Comparison of ENCODE assay signal across 8 mouse cellular contexts in genomic region chrX:8192126-8192639, GRCm38 (mm10). TPM values are rescaled to one million over a fixed set of nuclear protein-coding genes. Genes with fewer than 3 reads are reported as not detected.
DNase-seq lines count a peak whose midpoint lies in the region; ATAC-seq and TF ChIP-seq lines count a peak whose summit lies in the region.

No protein-coding gene starts in this region.

- intact Hi-C loops in left cerebral cortex, postnatal 36 days (cut with DNase I) = loop anchor here (2.0 kb wide), 1 partner anchor 15 kb away; the partner anchor contains the start of gene Porcn

- H3K4me3 ChIP-seq in testis, adult 2 months (ENCODE audit: control insufficient read depth, low read depth, low read length) = peak overlapping the region; percentile 90
- H3K4me3 ChIP-seq in intestine, embryonic 16.5 days (ENCODE audit: low read length) = peak overlapping the region; percentile 63
- peak overlapping the region; percentile 48 for H3K4me3 ChIP-seq in myocyte

- WGBS in intestine, embryonic 16.5 days = 12% methylated on average over 13 of the region's 13 CpGs

- H3K9me3 ChIP-seq in intestine, embryonic 16.5 days (ENCODE audit: control insufficient read depth, low read length) = no peaks in the 10 kb centered on the region

- peak; percentile 45 for DNase-seq in cerebellum, adult 11-12 months
- DNase-seq in cerebellum, postnatal 25 days = no peak
- DNase-seq in testis, postnatal 14 days (ENCODE audit: low spot score) = no peak
- DNase-seq in ovary, postnatal 36 days (ENCODE audit: low spot score) = no peak
- DNase-seq in left cerebral cortex, postnatal 36 days (ENCODE audit: low spot score in 2 of 2) = no peak

- peaks cover 8% of the 10 kb centered on the region for H3K79me2 ChIP-seq in myocyte (ENCODE audit: control insufficient read depth, insufficient read depth)

- no peak; the same call in 1 of the 2 replicates for ATAC-seq in intestine, embryonic 16.5 days

- peak overlapping the region; percentile 60 for H3K4me2 ChIP-seq in intestine, embryonic 16.5 days (ENCODE audit: low read depth, low read length)
- H3K4me2 ChIP-seq in myocyte (ENCODE audit: low read depth) = peak overlapping the region; percentile 71

- no peak for TF ChIP-seq CTCF in testis, adult 2 months (IDR thresholded peaks at IDR 0.05; ENCODE audit: control insufficient read depth, insufficient read depth, insufficient replicate concordance, low read depth, low read length)

- peak overlapping the region; percentile 79 for H3K9ac ChIP-seq in intestine, embryonic 16.5 days (ENCODE audit: low read depth, low read length)

- H3K27me3 ChIP-seq in testis, adult 2 months (ENCODE audit: control insufficient read depth, insufficient read depth, low read length) = no peaks in the 10 kb centered on the region
- H3K27me3 ChIP-seq in intestine, embryonic 16.5 days (replicated peaks; ENCODE audit: control insufficient read depth, insufficient read depth, low read length) = no peaks in the 10 kb centered on the region
- H3K27me3 ChIP-seq in myocyte (ENCODE audit: control insufficient read depth, insufficient read depth, insufficient read length) = no peaks in the 10 kb centered on the region

- no peaks in the 10 kb centered on the region for H3K36me3 ChIP-seq in testis, adult 2 months (ENCODE audit: control insufficient read depth, insufficient read depth, low read length)
- H3K36me3 ChIP-seq in intestine, embryonic 16.5 days (ENCODE audit: control insufficient read depth, insufficient read depth, low read length) = no peaks in the 10 kb centered on the region
- H3K36me3 ChIP-seq in myocyte (ENCODE audit: control insufficient read depth, insufficient read depth) = peaks cover 2% of the 10 kb centered on the region

- H3ac ChIP-seq in myocyte (ENCODE audit: control insufficient read depth, insufficient read length) = peak overlapping the region; percentile 4

- peak overlapping the region; percentile 69 for H3K27ac ChIP-seq in testis, adult 2 months (ENCODE audit: control insufficient read depth, insufficient read depth, low read depth, low read length)
- H3K27ac ChIP-seq in intestine, embryonic 16.5 days (ENCODE audit: low read length) = no peak overlapping the region

- H3K4me1 ChIP-seq in testis, adult 2 months (ENCODE audit: control insufficient read depth, insufficient read depth, low read length) = peaks cover 2% of the 10 kb centered on the region
- no peaks in the 10 kb centered on the region for H3K4me1 ChIP-seq in intestine, embryonic 16.5 days (ENCODE audit: control insufficient read depth, insufficient read depth, low read length)

- TF ChIP-seq POLR2A in testis, adult 2 months (IDR thresholded peaks at IDR 0.05; ENCODE audit: control insufficient read depth, low read depth, low read length) = no peak
- no peak for TF ChIP-seq POLR2A in myocyte (IDR thresholded peaks at IDR 0.05; ENCODE audit: insufficient read length, low read depth)

TF ChIP-seq in myocyte, 11 proteins besides CTCF, POLR2A, EP300 and RAD21:
- no peak for TF ChIP-seq MYOG (IDR thresholded peaks at IDR 0.05; ENCODE audit: control insufficient read depth in 1 of 3, insufficient read depth in 1 of 3, insufficient read length in 2 of 3, low read depth in 2 of 3)
- no peak for TF ChIP-seq E2F4 (IDR thresholded peaks at IDR 0.05; ENCODE audit: insufficient read depth)
- TF ChIP-seq REST (IDR thresholded peaks at IDR 0.05; ENCODE audit: insufficient read depth, insufficient read length) = no peak
- no peak for TF ChIP-seq MYOD1 (IDR thresholded peaks at IDR 0.05; ENCODE audit: control insufficient read depth in 1 of 3, insufficient read length in 2 of 3, low read depth in 2 of 3)
- TF ChIP-seq POLR2AphosphoS2 (IDR thresholded peaks at IDR 0.05; ENCODE audit: insufficient read length, low read depth) = no peak
- no peak for TF ChIP-seq SRF (IDR thresholded peaks at IDR 0.05; ENCODE audit: control insufficient read depth, insufficient read length, low read depth)
- no peak for TF ChIP-seq TCF3 (IDR thresholded peaks at IDR 0.05; ENCODE audit: insufficient read length, low read depth)
- no peak for TF ChIP-seq MAX (IDR thresholded peaks at IDR 0.05; ENCODE audit: low read depth)
- TF ChIP-seq TCF12 (IDR thresholded peaks at IDR 0.05; ENCODE audit: insufficient read depth, poor library complexity, severe bottlenecking) = no peak
- no peak for TF ChIP-seq USF1 (IDR thresholded peaks at IDR 0.05; ENCODE audit: low read depth)
- TF ChIP-seq CEBPB (IDR thresholded peaks at IDR 0.05; ENCODE audit: insufficient read depth, poor library complexity, severe bottlenecking) = no peak

RNA-seq across cellular contexts. Expression of gene Ebp, which starts 1.1 kb away (rescaled TPM):
- 15.2 and 20.9 TPM in 2 replicates for polyA plus RNA-seq in testis, adult 2 months (2012; rRNA removed)
- 101 and 102 TPM in 2 replicates for polyA plus RNA-seq in intestine, embryonic 16.5 days (2015; fragmentation: Nextera tagmentation; extraction: Ambion mirVana)
- 116 TPM for polyA plus RNA-seq in myocyte (2012; fragmentation: generic; extraction: Trizol)
- 10 to 100 TPM; 33.5 to 35.9 TPM for total RNA-seq in left cerebral cortex, postnatal 36 days (2021)

RNA-seq across cellular contexts. Expression of gene Porcn, which starts 14.1 kb away (rescaled TPM):
- 14.0 and 20.0 TPM in 2 replicates for polyA plus RNA-seq in testis, adult 2 months (2012; rRNA removed)
- polyA plus RNA-seq in intestine, embryonic 16.5 days (2015; fragmentation: Nextera tagmentation; extraction: Ambion mirVana) = 5.8 and 7.5 TPM in 2 replicates
- polyA plus RNA-seq in myocyte (2012; fragmentation: generic; extraction: Trizol) = 67.5 TPM
- 10 to 100 TPM; 74.4 to 76.7 TPM for total RNA-seq in left cerebral cortex, postnatal 36 days (2021)

RNA-seq across cellular contexts. Expression of gene Tbc1d25, which starts 16.2 kb away (rescaled TPM):
- polyA plus RNA-seq in testis, adult 2 months (2012; rRNA removed) = 16.7 and 18.2 TPM in 2 replicates
- polyA plus RNA-seq in intestine, embryonic 16.5 days (2015; fragmentation: Nextera tagmentation; extraction: Ambion mirVana) = 8.6 and 10.0 TPM in 2 replicates
- polyA plus RNA-seq in myocyte (2012; fragmentation: generic; extraction: Trizol) = 12.5 TPM
- 10 to 100 TPM; 15.9 to 16.8 TPM for total RNA-seq in left cerebral cortex, postnatal 36 days (2021)

RNA-seq across cellular contexts. Expression of gene Rbm3, which starts 46.5 kb away (rescaled TPM):
- 18.4 and 19.6 TPM in 2 replicates for polyA plus RNA-seq in testis, adult 2 months (2012; rRNA removed)
- 372 and 405 TPM in 2 replicates for polyA plus RNA-seq in intestine, embryonic 16.5 days (2015; fragmentation: Nextera tagmentation; extraction: Ambion mirVana)
- polyA plus RNA-seq in myocyte (2012; fragmentation: generic; extraction: Trizol) = 236 TPM
- 100 to 1,000 TPM; 124 to 126 TPM for total RNA-seq in left cerebral cortex, postnatal 36 days (2021)

RNA-seq across cellular contexts. Expression of gene Wdr13, which starts 59.5 kb away (rescaled TPM):
- polyA plus RNA-seq in testis, adult 2 months (2012; rRNA removed) = 70.5 and 78.2 TPM in 2 replicates
- polyA plus RNA-seq in intestine, embryonic 16.5 days (2015; fragmentation: Nextera tagmentation; extraction: Ambion mirVana) = 19.8 and 22.3 TPM in 2 replicates
- 16.1 TPM for polyA plus RNA-seq in myocyte (2012; fragmentation: generic; extraction: Trizol)
- 100 to 1,000 TPM; 203 TPM for total RNA-seq in left cerebral cortex, postnatal 36 days (2021)
